Mouse (Mus musculus) hindbrain, embryonic 13.5 days (tissue): ENCODE data around the gene Kncn. TPM values are rescaled to one million over a fixed set of nuclear protein-coding genes. Genes with fewer than 3 reads are reported as not detected.

Experiments used
- ATAC-seq: fragments of 200-750 bp; cut with Nextera tagmentation; 2 replicates; pipeline ENCODE4 v1.8.0; 2017; ENCODE audit warnings: moderate TSS enrichment; ENCODE audit not compliant: low FRiP score
- H3K27ac ChIP-seq: fragments of 300-500 bp; sonication (generic); 2 replicates; pipeline ENCODE4 v1.5.1; 2015; ENCODE audit warnings: inconsistent platforms, mild to moderate bottlenecking, moderate library complexity
- H3K27me3 ChIP-seq: fragments of 300-500 bp; sonication (generic); 2 replicates; pipeline ENCODE4 v1.6.1; 2015; ENCODE audit warnings: mild to moderate bottlenecking, inconsistent platforms
- H3K36me3 ChIP-seq: fragments of 300-500 bp; sonication (generic); 2 replicates; pipeline ENCODE4 v1.6.1; 2015; ENCODE audit warnings: mild to moderate bottlenecking, inconsistent platforms
- H3K4me1 ChIP-seq: fragments of 300-500 bp; sonication (generic); replicated peaks from 2 replicates; pipeline ENCODE4 v1.6.1; 2015; ENCODE audit warnings: inconsistent platforms
- H3K4me2 ChIP-seq: fragments of 300-500 bp; sonication (generic); 2 replicates; pipeline ENCODE4 v1.6.1; 2015; ENCODE audit warnings: inconsistent platforms, mild to moderate bottlenecking, moderate library complexity
- H3K4me3 ChIP-seq: fragments of 300-500 bp; sonication (generic); 2 replicates; pipeline ENCODE4 v1.5.1; 2015; ENCODE audit warnings: mild to moderate bottlenecking, inconsistent platforms
- H3K9ac ChIP-seq: fragments of 300-500 bp; sonication (generic); 2 replicates; pipeline ENCODE4 v1.6.1; 2015; ENCODE audit warnings: mild to moderate bottlenecking, inconsistent platforms
- H3K9me3 ChIP-seq: fragments of 300-500 bp; sonication (generic); 2 replicates; pipeline ENCODE4 v1.6.1; 2016; ENCODE audit warnings: inconsistent platforms
- WGBS: fragments of 180-500 bp; shearing (Covaris S2); methylation state at CpG from one replicate; pipeline ENCODE4 v1.1.7; 2015; 5-methylcytosine and 5-hydroxymethylcytosine counted together
- polyA plus RNA-seq: library from polyadenylated mRNA; unstranded; fragments of >200 nt; fragmentation: Nextera tagmentation; extraction: Ambion mirVana; gene quantifications from 2 replicates; pipeline ENCODE4 v1.2.1, GENCODE M21; 2015

Kncn gene
- not detected in 2 replicates for polyA plus RNA-seq

GRCm38 (mm10) chr4:115884022-115884421 lies at the start of gene Kncn:
Kncn (plus strand) TSS chr4:115884400.
- no peak for ATAC-seq
- no peaks in the 10 kb centered on the region for H3K36me3 ChIP-seq
- no peak within 1 kb of the TSS for H3K27ac ChIP-seq
- no peak within 1 kb of the TSS for H3K4me3 ChIP-seq
- no peak within 1 kb of the TSS for H3K4me2 ChIP-seq
- no peaks in the 10 kb centered on the region for H3K9me3 ChIP-seq
- H3K4me1 ChIP-seq = peaks cover 41% of the 10 kb centered on the region
- H3K27me3 ChIP-seq = peaks cover 6% of the 10 kb centered on the region
- no peak within 1 kb of the TSS for H3K9ac ChIP-seq
- 68% methylated on average over 6 of the region's 6 CpGs for WGBS

- ATAC-seq = no peak
- 84% methylated on average over 2 of the region's 2 CpGs for WGBS
- H3K27me3 ChIP-seq = 0 out of 2 replicates have a peak, but pooled peaks cover 5% of the 10 kb centered on the region
- no peak overlapping the region for H3K9ac ChIP-seq
- peaks cover 6% of the 10 kb centered on the region; the same call in 1 of the 2 replicates for H3K36me3 ChIP-seq
- H3K9me3 ChIP-seq = no peaks in the 10 kb centered on the region
- H3K27ac ChIP-seq = no peak overlapping the region
- H3K4me2 ChIP-seq = no peak overlapping the region
- H3K4me3 ChIP-seq = no peak overlapping the region
- H3K4me1 ChIP-seq = peaks cover 9% of the 10 kb centered on the region
Measured at GRCm38 (mm10) chr4:115835576-115835975, 48.6 kb upstream of the Kncn start.

DNA sequence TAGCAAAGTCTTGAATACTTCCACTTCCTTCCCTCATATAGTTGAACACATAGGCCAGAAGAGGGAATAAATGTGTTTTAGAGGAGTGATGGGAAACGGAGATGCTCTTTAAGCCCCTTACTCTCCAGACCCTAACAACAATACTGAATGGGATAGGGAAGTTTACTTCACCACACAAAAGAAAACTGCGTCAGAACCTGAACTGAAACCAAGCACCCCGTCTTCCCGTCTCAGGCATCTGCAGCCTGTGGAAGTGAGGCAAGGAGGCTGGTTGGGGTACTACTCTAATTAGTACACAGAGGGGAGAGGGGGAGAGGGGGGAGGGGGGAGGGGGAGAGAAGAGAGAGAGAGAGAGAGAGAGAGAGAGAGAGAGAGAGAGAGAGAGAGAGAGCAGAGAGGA lies 46.0 kb upstream of the Kncn start:
- H3K36me3 ChIP-seq = 0 out of 2 replicates have a peak, but pooled peaks cover 3% of the 10 kb centered on the region
- no peaks in the 10 kb centered on the region for H3K9me3 ChIP-seq
- no peak for ATAC-seq
- peaks cover 9% of the 10 kb centered on the region for H3K4me1 ChIP-seq
- peak overlapping the region; percentile 77 for H3K4me2 ChIP-seq
- no peak overlapping the region for H3K4me3 ChIP-seq
- H3K27me3 ChIP-seq = no peaks in the 10 kb centered on the region
- no peak overlapping the region for H3K9ac ChIP-seq
- H3K27ac ChIP-seq = no peak overlapping the region
- WGBS = 73% methylated on average over 4 of the region's 4 CpGs

- H3K27ac ChIP-seq = 0 out of 2 replicates have a peak within 1 kb of the TSS, but pooled peaks have one; percentile 35
- H3K4me3 ChIP-seq = peak within 1 kb of the TSS; percentile 62
- ATAC-seq = peak; percentile 96
- peak within 1 kb of the TSS; percentile 77 for H3K4me2 ChIP-seq
- H3K9me3 ChIP-seq = no peaks in the 10 kb centered on the region
- 0 out of 2 replicates have a peak, but pooled peaks cover 3% of the 10 kb centered on the region for H3K36me3 ChIP-seq
- 3% methylated on average over 51 of the region's 51 CpGs for WGBS
- no peaks in the 10 kb centered on the region for H3K27me3 ChIP-seq
- H3K9ac ChIP-seq = peak within 1 kb of the TSS; percentile 78
- peaks cover 9% of the 10 kb centered on the region for H3K4me1 ChIP-seq
Measured at GRCm38 (mm10) chr4:115838696-115839641, 45.2 kb upstream of the Kncn start, which contains the start of gene Mknk1. Mknk1 (plus strand) TSS chr4:115839198.

GRCm38 (mm10) chr4:115839956-115840355 lies 44.2 kb upstream of the Kncn start:
- H3K9ac ChIP-seq = 0 out of 2 replicates have a peak overlapping the region, but pooled peaks have one; percentile 78
- H3K4me2 ChIP-seq = peak overlapping the region; percentile 77
- peak overlapping the region; percentile 62 for H3K4me3 ChIP-seq
- H3K36me3 ChIP-seq = no peaks in the 10 kb centered on the region
- no peak for ATAC-seq
- H3K27me3 ChIP-seq = no peaks in the 10 kb centered on the region
- no peak overlapping the region for H3K27ac ChIP-seq
- H3K4me1 ChIP-seq = peaks cover 9% of the 10 kb centered on the region
- 60% methylated on average over 4 of the region's 4 CpGs for WGBS
- no peaks in the 10 kb centered on the region for H3K9me3 ChIP-seq

GRCm38 (mm10) chr4:115840842-115841241 lies 43.4 kb upstream of the Kncn start:
- H3K36me3 ChIP-seq = no peaks in the 10 kb centered on the region
- no peaks in the 10 kb centered on the region for H3K9me3 ChIP-seq
- H3K27ac ChIP-seq = no peak overlapping the region
- H3K4me1 ChIP-seq = peaks cover 9% of the 10 kb centered on the region
- WGBS = 94% methylated on average over 4 of the region's 4 CpGs
- no peak overlapping the region for H3K9ac ChIP-seq
- H3K4me2 ChIP-seq = no peak overlapping the region
- H3K4me3 ChIP-seq = no peak overlapping the region
- ATAC-seq = no peak
- no peaks in the 10 kb centered on the region for H3K27me3 ChIP-seq

- Histone ChIP-seq H3K9me3 (no peaks in the 10 kb centered on the region), H3K4me2 (no peak overlapping the region), H3K4me3 (no peak overlapping the region), H3K9ac (no peak overlapping the region), H3K27me3 (no peaks in the 10 kb centered on the region), H3K36me3 (peaks cover 18% of the 10 kb centered on the region), H3K4me1 (no peaks in the 10 kb centered on the region), H3K27ac (no peak overlapping the region)
- WGBS = 63% methylated on average over 2 of the region's 2 CpGs
- ATAC-seq = no peak
Measured at GRCm38 (mm10) chr4:115846656-115847055, 37.5 kb upstream of the Kncn start.

DNA sequence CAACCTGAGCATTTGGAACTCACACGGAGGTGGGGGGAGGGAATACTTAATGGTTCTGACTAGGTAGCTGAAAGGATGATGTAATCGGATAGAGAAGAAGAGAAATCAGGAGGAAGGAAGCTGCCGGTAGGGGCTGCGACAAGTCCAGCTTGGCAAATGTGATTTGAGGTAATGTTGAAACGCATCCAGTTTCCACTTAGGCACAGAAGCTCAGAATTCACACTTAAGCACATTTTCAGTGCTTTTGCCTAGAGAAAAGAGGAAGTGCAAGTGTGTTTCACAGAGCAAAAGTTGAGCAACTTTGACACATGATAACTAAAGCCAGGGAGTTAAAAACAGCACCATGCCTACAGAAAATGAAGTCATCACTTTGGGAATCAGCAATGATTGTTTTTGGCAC lies 36.8 kb upstream of the Kncn start:
- no peaks in the 10 kb centered on the region for H3K4me1 ChIP-seq
- WGBS = 70% methylated on average over 5 of the region's 5 CpGs
- no peak overlapping the region for H3K9ac ChIP-seq
- H3K27ac ChIP-seq = no peak overlapping the region
- H3K4me3 ChIP-seq = no peak overlapping the region
- no peak for ATAC-seq
- no peaks in the 10 kb centered on the region for H3K9me3 ChIP-seq
- no peak overlapping the region for H3K4me2 ChIP-seq
- H3K36me3 ChIP-seq = peaks cover 21% of the 10 kb centered on the region
- H3K27me3 ChIP-seq = no peaks in the 10 kb centered on the region

DNA sequence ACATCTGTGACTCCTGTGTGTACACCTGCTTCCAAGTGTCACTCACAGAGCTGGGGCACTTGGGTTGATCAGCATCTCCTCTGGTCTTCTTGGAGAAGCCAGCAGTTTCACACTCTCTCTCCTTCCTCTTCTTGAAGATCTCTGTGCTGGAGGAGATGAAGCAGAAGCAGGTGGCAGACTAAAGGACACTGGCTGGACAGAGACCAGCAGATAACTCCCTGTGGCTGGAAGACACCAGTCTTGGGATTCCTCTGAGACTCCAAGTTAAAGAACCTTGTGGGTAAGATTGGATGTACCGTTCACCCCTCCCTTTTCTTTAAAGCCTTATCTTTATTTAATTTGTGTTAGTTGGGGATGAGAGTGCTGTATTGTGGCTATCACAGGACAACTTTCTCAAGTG lies 36.1 kb upstream of the Kncn start:
- Histone ChIP-seq H3K4me3 (no peak overlapping the region), H3K27me3 (no peaks in the 10 kb centered on the region), H3K9ac (no peak overlapping the region), H3K4me2 (no peak overlapping the region), H3K9me3 (no peaks in the 10 kb centered on the region), H3K27ac (no peak overlapping the region), H3K36me3 (peaks cover 21% of the 10 kb centered on the region), H3K4me1 (no peaks in the 10 kb centered on the region)
- no peak for ATAC-seq
- 86% methylated on average over 1 of the region's 1 CpGs for WGBS

DNA sequence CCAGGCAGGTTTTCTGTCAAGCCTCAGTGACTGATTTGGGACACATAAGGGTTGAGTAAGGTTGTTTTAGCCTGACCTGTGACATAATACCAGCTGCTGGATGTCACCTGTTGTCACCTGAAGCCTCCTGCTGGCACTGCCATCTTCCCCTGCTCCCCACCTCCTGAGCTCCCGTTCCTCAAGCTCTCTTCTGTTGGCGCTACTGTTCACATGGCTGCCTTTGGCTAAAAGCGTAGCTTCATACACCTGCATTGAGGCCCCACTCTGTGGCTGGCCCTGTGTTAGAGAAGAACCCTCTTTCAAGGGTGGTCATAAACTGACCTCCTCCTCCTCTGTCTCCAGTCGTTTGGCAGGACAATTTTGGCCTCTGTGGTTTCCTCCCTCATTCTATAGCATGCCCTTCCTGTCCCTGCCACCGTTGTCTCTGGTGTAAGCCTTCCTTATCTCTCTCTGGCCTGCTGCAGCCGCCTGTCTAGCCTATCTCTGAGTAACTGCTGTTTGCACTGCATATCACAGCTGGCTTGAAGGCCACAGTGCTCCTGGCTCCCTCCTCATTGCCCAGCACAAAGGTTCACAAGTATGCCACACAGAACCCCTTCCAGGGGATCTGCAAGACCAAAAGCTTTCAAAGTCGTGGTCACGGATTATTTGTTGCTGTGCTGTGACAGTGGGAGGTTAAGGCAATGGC lies 35.1 kb upstream of the Kncn start:
- H3K27me3 ChIP-seq = no peaks in the 10 kb centered on the region
- no peaks in the 10 kb centered on the region for H3K9me3 ChIP-seq
- no peak overlapping the region for H3K4me3 ChIP-seq
- H3K27ac ChIP-seq = no peak overlapping the region
- H3K4me2 ChIP-seq = no peak overlapping the region
- 71% methylated on average over 8 of the region's 8 CpGs for WGBS
- H3K36me3 ChIP-seq = peaks cover 21% of the 10 kb centered on the region
- H3K9ac ChIP-seq = no peak overlapping the region
- ATAC-seq = no peak
- H3K4me1 ChIP-seq = no peaks in the 10 kb centered on the region

- Histone ChIP-seq H3K36me3 (peaks cover 21% of the 10 kb centered on the region), H3K4me1 (peaks cover 4% of the 10 kb centered on the region), H3K27ac (no peak overlapping the region), H3K9ac (no peak overlapping the region), H3K4me2 (no peak overlapping the region), H3K27me3 (no peaks in the 10 kb centered on the region; the same call in 1 of the 2 replicates), H3K9me3 (no peaks in the 10 kb centered on the region), H3K4me3 (no peak overlapping the region)
- WGBS = 80% methylated on average over 2 of the region's 2 CpGs
- ATAC-seq = no peak
Measured at GRCm38 (mm10) chr4:115850111-115850510, 34.1 kb upstream of the Kncn start.

GRCm38 (mm10) chr4:115850631-115851030 lies 33.6 kb upstream of the Kncn start:
- no peak overlapping the region for H3K4me3 ChIP-seq
- no peak for ATAC-seq
- H3K9ac ChIP-seq = no peak overlapping the region
- H3K27ac ChIP-seq = no peak overlapping the region
- no peak overlapping the region for H3K4me2 ChIP-seq
- no peaks in the 10 kb centered on the region; the same call in 1 of the 2 replicates for H3K27me3 ChIP-seq
- H3K36me3 ChIP-seq = peaks cover 21% of the 10 kb centered on the region
- no peaks in the 10 kb centered on the region for H3K9me3 ChIP-seq
- 69% methylated on average over 2 of the region's 2 CpGs for WGBS
- H3K4me1 ChIP-seq = peaks cover 9% of the 10 kb centered on the region
